Mouse (Mus musculus): Measurements from ENCODE around the gene Elane. TPM values are rescaled to one million over a fixed set of nuclear protein-coding genes. Genes with fewer than 3 reads are reported as not detected.
A peak's percentile ranks its signal among the peaks of the same experiment; 100 is the strongest.

The Elane gene
- not detected for polyA plus RNA-seq (2017; shearing (Covaris generic))

DNA sequence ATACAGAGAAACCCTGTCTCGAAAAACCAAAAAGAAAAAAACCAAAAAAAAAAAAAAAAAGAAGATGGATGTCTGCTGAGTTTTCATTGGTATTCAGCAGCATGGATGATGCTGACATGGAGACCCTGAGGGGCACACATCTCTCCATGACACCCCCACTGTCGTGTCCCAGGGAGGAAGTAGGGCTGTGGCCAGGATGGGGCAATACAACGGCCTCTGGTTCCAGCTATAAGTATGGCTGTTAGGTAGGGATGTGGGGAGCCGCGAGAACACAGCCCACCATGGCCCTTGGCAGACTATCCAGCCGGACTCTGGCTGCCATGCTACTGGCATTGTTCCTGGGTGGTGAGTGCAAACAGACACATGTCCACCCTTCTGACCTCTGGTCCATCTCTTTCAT, at the start of gene Elane:
Gene Elane, plus strand, starts transcription at position 194 of the 400 bp plus-strand sequence.
- no peak for ATAC-seq

DNA sequence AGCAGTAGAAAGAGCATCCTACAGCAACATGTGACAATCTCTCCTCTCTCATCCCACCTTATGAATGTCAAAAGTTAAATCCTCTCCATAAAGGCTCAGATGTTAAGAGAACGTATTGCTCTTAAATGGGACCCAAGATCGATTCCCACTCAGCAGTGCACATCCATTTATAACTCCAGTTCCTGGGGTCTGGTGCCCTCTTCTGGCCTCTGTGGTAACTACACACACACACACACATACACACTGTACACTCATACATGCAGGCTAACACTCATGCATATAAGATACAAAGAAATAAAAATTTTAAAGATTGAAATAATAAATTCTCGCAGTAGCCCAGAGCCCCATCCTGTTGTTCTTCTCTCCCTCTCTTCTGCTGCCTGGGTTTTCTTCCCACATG, 49.1 kb upstream of the Elane start:
- no peak for ATAC-seq

GRCm38 (mm10) chr10:79838151-79838550, 47.9 kb upstream of the Elane start:
- ATAC-seq: no peak

DNA sequence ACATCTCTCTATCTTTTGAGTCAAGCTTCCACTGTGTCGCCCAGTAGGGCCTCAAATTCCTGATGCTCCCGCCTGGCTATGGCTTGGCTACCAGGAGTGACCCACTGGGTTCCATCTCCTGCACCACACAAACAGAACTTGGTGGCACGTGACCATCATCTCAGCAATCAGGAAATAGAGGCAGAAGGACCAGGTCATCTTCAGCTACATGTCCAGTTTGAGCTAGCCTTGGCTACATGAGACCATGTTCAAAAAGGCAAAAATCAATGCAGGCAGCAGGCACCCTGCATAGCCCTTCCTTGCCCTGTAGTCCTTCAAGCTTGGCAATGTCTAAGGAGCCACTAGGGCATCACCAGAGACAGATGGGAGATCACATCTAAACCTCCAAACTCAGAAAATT, 46.0 kb upstream of the Elane start:
- no peak for ATAC-seq

GRCm38 (mm10) chr10:79840644-79841551, 45.1 kb upstream of the Elane start:
- no peak for ATAC-seq

DNA sequence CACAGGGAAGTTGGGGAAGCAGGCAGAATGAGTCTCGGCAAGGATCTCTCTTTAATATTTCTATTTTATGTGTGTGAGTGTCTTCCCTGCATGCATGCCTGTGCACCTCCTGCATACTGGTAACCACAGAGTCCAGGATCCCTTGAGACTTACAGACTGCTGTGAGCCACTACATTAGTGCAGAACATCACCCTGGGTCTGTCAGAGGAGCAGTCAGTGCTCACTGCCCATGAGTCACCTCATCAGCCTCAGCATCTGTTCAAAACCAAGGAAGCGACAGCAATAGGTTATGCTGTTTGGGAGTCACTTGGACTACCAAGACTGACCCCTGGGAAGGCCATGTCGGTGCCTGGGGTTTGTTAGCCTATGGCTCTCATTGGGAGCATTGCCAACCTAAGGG, 43.7 kb upstream of the Elane start:
- no peak for ATAC-seq

DNA sequence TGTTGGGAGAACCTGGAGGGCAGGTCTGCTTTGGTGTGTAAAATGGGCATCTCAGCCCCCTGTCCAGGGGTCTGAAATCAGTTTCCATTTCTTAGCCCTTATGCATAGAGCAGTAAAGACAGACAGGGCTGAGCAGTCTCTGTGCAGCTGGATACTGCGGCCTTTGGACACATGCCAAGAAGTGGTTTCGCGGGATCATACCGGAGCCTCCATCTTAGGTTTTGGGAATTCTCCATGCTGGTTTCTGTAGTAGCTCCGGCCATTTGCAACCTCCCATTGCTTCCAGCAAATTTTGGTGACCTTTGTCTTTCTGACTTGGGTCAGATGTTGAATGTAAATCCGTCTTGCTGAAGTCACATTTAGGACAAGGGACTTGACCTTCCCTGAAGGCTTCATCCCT, 42.6 kb upstream of the Elane start:
- no peak for ATAC-seq

DNA sequence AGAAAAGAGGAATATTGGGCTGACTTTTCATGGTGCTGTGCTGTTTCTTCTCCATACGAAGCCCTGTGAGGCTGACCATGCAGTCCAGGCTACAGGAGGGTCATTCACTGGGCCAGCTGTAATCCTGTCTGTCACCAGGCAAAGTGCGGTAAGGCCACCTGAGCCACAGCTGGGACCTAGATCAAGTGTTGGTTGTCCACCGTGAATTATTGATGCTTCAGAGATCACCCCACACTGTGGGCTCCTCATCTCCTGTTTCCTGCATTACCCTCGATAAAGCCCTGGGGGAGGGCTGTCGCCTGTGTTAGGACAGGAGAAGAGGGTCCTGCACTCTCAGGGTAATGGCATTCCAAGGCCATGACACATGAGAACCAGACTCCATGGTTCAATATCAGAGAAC, 39.5 kb upstream of the Elane start:
- ATAC-seq: no peak

- ATAC-seq: no peak
Observed at GRCm38 (mm10) chr10:79849941-79850628, 36.0 kb upstream of the Elane start.

- no peak for ATAC-seq
Observed at GRCm38 (mm10) chr10:79851653-79852052, 34.4 kb upstream of the Elane start.

GRCm38 (mm10) chr10:79852107-79852789, 33.8 kb upstream of the Elane start:
- ATAC-seq: no peak

- ATAC-seq: no peak
Observed at GRCm38 (mm10) chr10:79852827-79853226, 33.2 kb upstream of the Elane start.

GRCm38 (mm10) chr10:79853392-79853791, 32.7 kb upstream of the Elane start:
- no peak for ATAC-seq

- peak; percentile 80 for ATAC-seq
Observed at GRCm38 (mm10) chr10:79853860-79854795, 31.9 kb upstream of the Elane start, which contains the start of gene Ptbp1. TSS of gene Ptbp1 (plus strand) at chr10:79854427.

DNA sequence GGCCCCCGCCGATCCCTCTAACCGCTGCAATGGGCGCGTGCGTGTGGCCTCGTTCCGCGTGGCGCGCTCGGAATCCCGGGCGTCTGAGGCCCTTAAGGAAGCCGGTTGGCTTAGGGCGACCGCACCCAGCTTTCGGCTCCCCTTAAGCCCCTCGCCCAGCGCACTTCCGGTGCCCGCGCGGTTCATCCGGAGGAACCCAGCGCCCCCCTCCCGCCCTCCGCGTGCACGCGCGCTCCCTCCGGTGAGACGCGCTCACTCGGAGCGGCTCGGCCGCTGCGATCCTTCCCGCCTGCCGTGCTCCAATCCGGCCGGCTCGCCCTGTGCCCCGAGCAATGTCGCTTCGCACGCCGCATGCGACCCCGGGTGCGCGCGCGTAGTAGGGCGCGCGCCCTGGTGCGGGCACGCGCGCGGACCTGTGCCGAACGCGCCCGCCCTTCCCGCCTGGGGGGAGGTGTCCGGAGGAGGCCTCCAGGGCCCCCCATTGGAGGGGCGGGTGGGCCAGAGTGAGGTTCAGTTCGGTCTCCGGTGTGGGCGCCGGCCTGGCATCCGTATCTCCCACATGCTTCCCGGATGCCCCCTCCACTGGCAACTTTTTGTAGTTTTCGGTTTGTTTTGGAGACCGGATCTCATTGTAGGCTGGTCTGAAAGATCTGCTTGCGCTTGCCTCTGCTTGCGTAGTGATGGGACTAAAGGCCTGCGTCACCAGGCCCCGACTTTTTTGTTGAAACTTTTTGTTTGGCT, 31.1 kb upstream of the Elane start:
- peak; percentile 25 for ATAC-seq

DNA sequence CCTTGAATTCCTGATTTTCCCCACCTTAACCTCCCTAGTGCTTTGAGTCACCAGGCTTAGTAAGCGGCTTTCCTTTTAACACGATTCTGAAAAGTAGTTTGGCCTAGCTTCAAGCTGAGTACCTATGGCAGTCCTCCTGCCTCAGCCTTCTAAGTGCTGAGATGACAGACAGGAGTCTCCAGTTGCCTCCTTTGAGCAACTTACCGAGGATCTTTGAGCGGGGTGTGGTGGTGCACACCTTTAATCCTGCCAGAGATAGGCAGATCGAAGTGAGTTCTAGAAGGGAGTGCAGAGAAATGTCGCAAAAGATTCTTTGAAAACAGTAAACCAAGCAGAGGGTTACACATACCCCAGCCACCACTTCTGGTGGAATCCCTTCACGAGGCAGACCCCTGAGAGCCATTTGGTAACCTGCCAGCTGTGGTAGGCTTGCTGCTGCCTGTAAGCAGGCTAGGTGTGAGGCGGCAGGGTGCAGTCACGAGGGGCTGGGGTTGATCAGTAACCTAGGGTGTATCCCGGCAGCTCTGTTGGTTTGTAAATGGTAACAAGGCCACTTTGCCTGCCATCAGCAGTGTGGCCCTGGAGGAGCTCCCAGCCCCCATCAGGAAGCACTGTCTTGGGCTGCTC, 30.4 kb upstream of the Elane start:
- no peak for ATAC-seq

DNA sequence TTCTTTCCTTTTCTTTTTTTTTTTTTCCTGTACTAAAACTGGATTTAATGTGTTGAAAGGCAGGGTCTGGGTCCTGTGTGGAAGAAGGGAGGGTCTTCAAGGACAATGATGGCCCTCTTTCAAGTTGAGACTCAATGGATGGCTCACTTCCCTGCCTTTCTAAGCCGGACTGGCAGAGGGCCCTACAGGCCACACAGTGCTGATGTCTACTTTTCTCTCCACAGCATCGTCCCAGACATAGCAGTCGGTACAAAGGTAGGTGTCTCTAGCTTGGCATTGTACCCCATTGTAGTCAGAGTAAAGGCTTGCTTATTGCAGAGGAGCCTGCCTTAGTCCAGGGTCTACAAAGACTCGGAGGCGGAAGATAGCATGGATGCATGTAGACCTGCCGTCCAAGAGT, 29.8 kb upstream of the Elane start:
- no peak for ATAC-seq

- ATAC-seq: no peak
Observed at GRCm38 (mm10) chr10:79856704-79857451, 29.2 kb upstream of the Elane start.

GRCm38 (mm10) chr10:79857452-79857811, 28.6 kb upstream of the Elane start:
- ATAC-seq: no peak

GRCm38 (mm10) chr10:79857894-79858293, 28.2 kb upstream of the Elane start:
- ATAC-seq: no peak
